Comparison of ENCODE assay signal across 12 mouse cellular contexts in the genomic region with DNA sequence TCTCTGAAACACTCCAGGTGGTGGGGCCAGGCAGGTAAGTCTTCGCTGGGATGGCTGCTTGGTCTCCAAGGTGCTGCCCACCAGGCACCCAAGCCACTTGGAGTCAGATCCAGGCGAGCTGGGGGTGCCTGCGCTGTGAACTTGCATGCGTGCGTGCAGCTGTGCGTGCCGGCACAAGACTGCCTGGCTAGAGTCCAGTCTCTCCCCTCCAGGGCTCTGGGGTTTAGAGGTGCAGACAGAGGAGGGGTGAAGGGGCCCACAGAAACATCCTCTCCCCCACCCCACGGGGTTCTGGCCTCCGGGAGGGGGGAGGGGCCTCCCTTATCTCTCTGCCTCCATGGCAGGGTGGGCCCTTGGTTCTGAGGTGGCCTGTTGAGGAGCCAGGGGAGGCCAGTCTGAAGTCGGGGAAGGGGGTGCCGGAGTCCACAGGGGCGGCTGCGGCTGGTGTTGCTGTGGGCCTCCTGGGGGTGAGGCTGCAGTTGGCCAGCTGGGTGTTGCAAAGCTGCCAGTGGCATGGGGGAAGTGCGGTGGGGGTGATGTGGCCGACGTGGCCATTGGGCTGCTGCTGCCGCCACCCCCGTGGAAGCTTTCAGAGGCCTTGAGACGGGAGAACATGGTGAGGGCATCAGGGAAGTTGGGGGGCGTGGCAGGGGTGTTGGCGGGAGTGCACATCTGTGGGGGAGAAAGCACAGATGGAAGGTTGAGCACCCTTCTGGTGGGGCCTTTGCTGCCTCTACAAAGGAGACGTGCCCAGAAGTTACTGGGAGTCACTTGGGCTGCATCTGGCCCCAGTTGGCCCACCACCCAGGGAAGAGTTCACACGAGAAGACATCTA. TPM values are rescaled to one million over a fixed set of nuclear protein-coding genes. Genes with fewer than 3 reads are reported as not detected.
A peak's percentile ranks its signal among the peaks of the same experiment; 100 is the strongest.
DNase-seq lines count a peak whose midpoint lies in the region; ATAC-seq lines count a peak whose summit lies in the region.
"Had no signal": no experiment of that assay in that cellular context is flagged by ENCODE, and none has a peak within 500 bp of the region (broad histone marks: within the 10 kb centered on the region; RNA-seq: fewer than 3 reads in every experiment).

No protein-coding gene starts in this region.

- peak overlapping the region; percentile 1; the same call in 1 of the 2 replicates for H3K4me2 ChIP-seq in forebrain, embryonic 13.5 days
- H3K4me2 ChIP-seq in forebrain, embryonic 12.5 days, result no peak overlapping the region
- H3K4me2 ChIP-seq in kidney, embryonic 15.5 days, result no peak overlapping the region
- H3K4me2 ChIP-seq: midbrain, embryonic 12.5 days had no signal

- no peak overlapping the region for H3K4me3 ChIP-seq in forebrain, embryonic 13.5 days
- H3K4me3 ChIP-seq in forebrain, embryonic 12.5 days (replicated peaks), result no peak overlapping the region
- H3K4me3 ChIP-seq in kidney, embryonic 15.5 days (replicated peaks), result no peak overlapping the region
- H3K4me3 ChIP-seq: midbrain, embryonic 12.5 days had no signal

- H3K4me1 ChIP-seq in forebrain, embryonic 13.5 days, result peaks cover 29% of the 10 kb centered on the region
- peaks cover 21% of the 10 kb centered on the region for H3K4me1 ChIP-seq in forebrain, embryonic 12.5 days
- peaks cover 35% of the 10 kb centered on the region for H3K4me1 ChIP-seq in kidney, embryonic 15.5 days

- no peak for ATAC-seq in forebrain, embryonic 13.5 days
- ATAC-seq in forebrain, embryonic 12.5 days (ENCODE audit: low FRiP score), result no peak
- ATAC-seq in kidney, embryonic 15.5 days (replicated peaks; ENCODE audit: low FRiP score), result no peak
- ATAC-seq: forebrain, postnatal 0 days had no signal

- H3K36me3 ChIP-seq in forebrain, embryonic 13.5 days (ENCODE audit: poor library complexity, severe bottlenecking), result peaks cover 31% of the 10 kb centered on the region
- H3K36me3 ChIP-seq in forebrain, embryonic 12.5 days (replicated peaks), result peaks cover 19% of the 10 kb centered on the region
- peaks cover 44% of the 10 kb centered on the region for H3K36me3 ChIP-seq in kidney, embryonic 15.5 days

- no peak for DNase-seq in kidney, adult 8-10 months
- DNase-seq in testis, postnatal 10 days (ENCODE audit: low spot score), result peak; percentile 69
- no peak for DNase-seq in testis, postnatal 14 days (ENCODE audit: low spot score)
- DNase-seq in urinary bladder, adult 2 months (ENCODE audit: low spot score), result no peak
- no peak for DNase-seq in left cerebral cortex, postnatal 36 days (ENCODE audit: low spot score in 2 of 2)

- 0 out of 2 replicates have a peak overlapping the region, but pooled peaks have one; percentile 3 for H3K27ac ChIP-seq in forebrain, embryonic 13.5 days
- H3K27ac ChIP-seq in forebrain, embryonic 12.5 days, result no peak overlapping the region
- H3K27ac ChIP-seq in kidney, embryonic 15.5 days, result peak overlapping the region; percentile 45; the same call in 1 of the 2 replicates
- H3K27ac ChIP-seq: midbrain, embryonic 12.5 days had no signal

- H3K9ac ChIP-seq in forebrain, embryonic 13.5 days, result 0 out of 2 replicates have a peak overlapping the region, but pooled peaks have one; percentile 16
- no peak overlapping the region for H3K9ac ChIP-seq in forebrain, embryonic 12.5 days
- H3K9ac ChIP-seq in kidney, embryonic 15.5 days, result no peak overlapping the region
- H3K9ac ChIP-seq: forebrain, postnatal 0 days; midbrain, embryonic 12.5 days had no signal

- 87% methylated on average over 23 of the region's 23 CpGs for WGBS in forebrain, embryonic 13.5 days
- 89% methylated on average over 23 of the region's 23 CpGs for WGBS in forebrain, embryonic 12.5 days
- WGBS in kidney, embryonic 15.5 days, result 80% methylated on average over 23 of the region's 23 CpGs

- H3K27me3 ChIP-seq in forebrain, embryonic 13.5 days, result no peaks in the 10 kb centered on the region
- no peaks in the 10 kb centered on the region for H3K27me3 ChIP-seq in forebrain, embryonic 12.5 days
- H3K27me3 ChIP-seq in kidney, embryonic 15.5 days, result no peaks in the 10 kb centered on the region
- H3K27me3 ChIP-seq: midbrain, embryonic 12.5 days had no signal

- H3K9me3 ChIP-seq in forebrain, embryonic 13.5 days (replicated peaks), result no peaks in the 10 kb centered on the region
- no peaks in the 10 kb centered on the region for H3K9me3 ChIP-seq in forebrain, embryonic 12.5 days
- H3K9me3 ChIP-seq in kidney, embryonic 15.5 days (replicated peaks), result no peaks in the 10 kb centered on the region
- H3K9me3 ChIP-seq: midbrain, embryonic 12.5 days had no signal

- intact Hi-C loops in left cerebral cortex, postnatal 36 days (cut with DNase I), result no loop called here

RNA-seq across cellular contexts. Expression of gene Ubald1, which starts 4.7 kb away (rescaled TPM):
- polyA plus RNA-seq in forebrain, embryonic 13.5 days (2015; fragmentation: Nextera tagmentation; extraction: Ambion mirVana), result 33.9 and 35.1 TPM in 2 replicates
- polyA plus RNA-seq in forebrain, embryonic 12.5 days (2016; fragmentation: Nextera tagmentation; extraction: Ambion mirVana), result 23.8 and 27.2 TPM in 2 replicates
- 37.4 and 39.7 TPM in 2 replicates for polyA plus RNA-seq in kidney, embryonic 15.5 days (2015; fragmentation: Nextera tagmentation; extraction: Ambion mirVana)
- polyA plus RNA-seq in urinary bladder, adult 2 months (2012; rRNA removed), result 21.5 and 41.1 TPM in 2 replicates
- total RNA-seq in left cerebral cortex, postnatal 36 days (2021), result 10 to 100 TPM; 83.9 to 86.9 TPM

RNA-seq across cellular contexts. Expression of gene Mgrn1, which starts 10.6 kb away (rescaled TPM):
- polyA plus RNA-seq in forebrain, embryonic 13.5 days (2015; fragmentation: Nextera tagmentation; extraction: Ambion mirVana), result 79.0 and 86.4 TPM in 2 replicates
- 80.2 and 85.1 TPM in 2 replicates for polyA plus RNA-seq in forebrain, embryonic 12.5 days (2016; fragmentation: Nextera tagmentation; extraction: Ambion mirVana)
- 88.2 and 98.1 TPM in 2 replicates for polyA plus RNA-seq in kidney, embryonic 15.5 days (2015; fragmentation: Nextera tagmentation; extraction: Ambion mirVana)
- 84.0 and 91.8 TPM in 2 replicates for polyA plus RNA-seq in urinary bladder, adult 2 months (2012; rRNA removed)
- 100 to 1,000 TPM; 207 to 218 TPM for total RNA-seq in left cerebral cortex, postnatal 36 days (2021)

RNA-seq across cellular contexts. Expression of gene 4930562C15Rik, which starts 40.2 kb away (rescaled TPM):
- polyA plus RNA-seq in forebrain, embryonic 13.5 days (2015; fragmentation: Nextera tagmentation; extraction: Ambion mirVana), result 0.37 and 0.39 TPM in 2 replicates
- 0.44 and 0.54 TPM in 2 replicates for polyA plus RNA-seq in forebrain, embryonic 12.5 days (2016; fragmentation: Nextera tagmentation; extraction: Ambion mirVana)
- 0.19 and 0.83 TPM in 2 replicates for polyA plus RNA-seq in kidney, embryonic 15.5 days (2015; fragmentation: Nextera tagmentation; extraction: Ambion mirVana)
- 0.09 TPM in 1 of 2 replicates, not detected in the other for polyA plus RNA-seq in urinary bladder, adult 2 months (2012; rRNA removed)
- total RNA-seq in left cerebral cortex, postnatal 36 days (2021), result not detected
- total RNA-seq: adrenal gland, adult 2 months; forebrain, postnatal 0 days; left cerebral cortex, postnatal 10 days had no signal
- polyA plus RNA-seq: adrenal gland, adult 2 months had no signal
